Mouse (Mus musculus): ENCODE results near the gene Kars.

- TF ChIP-seq CTCF (IDR thresholded peaks at IDR 0.05; ENCODE audit: extremely low read depth, insufficient read depth, insufficient read length, insufficient replicate concordance) (peak; percentile 73; the same call in 1 of the 2 replicates), POLR2A (IDR thresholded peaks at IDR 0.05; ENCODE audit: low read depth, low read length) (no peak)
Observed at GRCm38 (mm10) chr8:111989911-111990310, 21.2 kb downstream of the Kars start.

Data from spleen, adult 2 months (tissue).